Mouse (Mus musculus) CH12.LX (cell line): ENCODE data around the gene 2010300C02Rik. TPM values are rescaled to one million over a fixed set of nuclear protein-coding genes. Genes with fewer than 3 reads are reported as not detected.

Experiments
- DNase-seq: peaks from one replicate; pipeline ENCODE4 v3.0.0-alpha.2; 2013; ENCODE audit errors: extremely low read depth
- H3K27ac ChIP-seq: 2 replicates; pipeline ENCODE4 v1.5.1; 2012; ENCODE audit warnings: low read depth, mild to moderate bottlenecking, control low read depth, moderate library complexity; ENCODE audit not compliant: insufficient read depth
- H3K27me3 ChIP-seq: replicated peaks from 2 replicates; pipeline ENCODE3; 2012; ENCODE audit warnings: inconsistent platforms
- H3K36me3 ChIP-seq, 2 experiments: replicated peaks in 1 of 2; 2 replicates each; pipeline versions ENCODE3 to v1.6.1; 2012; ENCODE audit warnings: inconsistent platforms in 1 of 2, low read length in 1 of 2, mild to moderate bottlenecking in 1 of 2, mixed read lengths in 1 of 2, moderate library complexity in 1 of 2; ENCODE audit not compliant: control insufficient read depth in 1 of 2, insufficient read depth in 1 of 2
- H3K4me1 ChIP-seq, 2 experiments: 2 replicates each; pipeline ENCODE4 v1.6.1; 2012; ENCODE audit warnings: inconsistent platforms in 1 of 2, moderate library complexity in 1 of 2; ENCODE audit not compliant: insufficient read depth in 2 of 2, control insufficient read depth in 1 of 2
- H3K4me2 ChIP-seq: 2 replicates; pipeline ENCODE4 v1.6.1; 2012; ENCODE audit warnings: low read depth, mild to moderate bottlenecking, control low read depth; ENCODE audit not compliant: poor library complexity, insufficient read depth, severe bottlenecking
- H3K4me3 ChIP-seq, 3 experiments: fragments of 150-350 bp in 1 of 3; sonication (generic) in 1 of 3; replicated peaks in 1 of 3; 2 replicates each; pipeline versions ENCODE3 to v1.5.1; 2011 to 2012; ENCODE audit warnings: low read depth in 2 of 3, low read length in 2 of 3, mild to moderate bottlenecking in 2 of 3, moderate library complexity in 2 of 3, control low read depth in 1 of 3, improper control_type of control experiment in 1 of 3, inconsistent platforms in 1 of 3, mixed read lengths in 1 of 3; ENCODE audit not compliant: poor library complexity in 1 of 3
- H3K79me2 ChIP-seq: replicated peaks from 2 replicates; pipeline ENCODE4 v1.6.1; 2012; ENCODE audit warnings: mild to moderate bottlenecking, moderate library complexity; ENCODE audit not compliant: control insufficient read depth, poor library complexity, insufficient read depth, severe bottlenecking; ENCODE audit errors: extremely low read depth
- H3K9ac ChIP-seq: 2 replicates; pipeline ENCODE4 v1.6.1; 2012; ENCODE audit warnings: low read depth, mild to moderate bottlenecking, control low read depth, moderate library complexity; ENCODE audit not compliant: insufficient read depth
- H3K9me3 ChIP-seq: replicated peaks from 2 replicates; pipeline ENCODE3; 2012; ENCODE audit warnings: low read length, inconsistent platforms, mixed read lengths
- BHLHE40 ChIP-seq: IDR thresholded peaks from 2 replicates; pipeline ENCODE4 v1.6.1; 2011; ENCODE audit warnings: mild to moderate bottlenecking, low read depth, low read length, improper control_type of control experiment
- CHD2 ChIP-seq: IDR thresholded peaks from 2 replicates; pipeline ENCODE4 v1.6.1; 2011; ENCODE audit warnings: low read length, improper control_type of control experiment
- CTCF ChIP-seq, 2 experiments: IDR thresholded peaks in 1 of 2; conservative IDR thresholded peaks in 1 of 2; 2 replicates each; pipeline ENCODE4 v1.5.1; 2011 to 2012; ENCODE audit warnings: low read depth in 2 of 2, low read length in 2 of 2, improper control_type of control experiment in 1 of 2, inconsistent platforms in 1 of 2, mild to moderate bottlenecking in 1 of 2, moderate library complexity in 1 of 2
- E2F4 ChIP-seq: IDR thresholded peaks from 2 replicates; pipeline ENCODE4 v1.6.1; 2011; ENCODE audit warnings: low read depth, low read length, improper control_type of control experiment; ENCODE audit not compliant: insufficient replicate concordance
- ELF1 ChIP-seq: IDR thresholded peaks from 2 replicates; pipeline ENCODE4 v1.6.1; 2014; ENCODE audit warnings: low read depth, mild to moderate bottlenecking, inconsistent platforms, low read length, improper control_type of control experiment
- EP300 ChIP-seq: IDR thresholded peaks from 2 replicates; pipeline ENCODE4 v1.6.1; 2011; ENCODE audit warnings: low read length, improper control_type of control experiment
- HCFC1 ChIP-seq: IDR thresholded peaks from 2 replicates; pipeline ENCODE4 v1.6.1; 2012; ENCODE audit warnings: low read depth, mild to moderate bottlenecking, inconsistent platforms, low read length, improper control_type of control experiment
- IRF4 ChIP-seq: IDR thresholded peaks from 2 replicates; pipeline ENCODE4 v1.6.1; 2014; ENCODE audit warnings: low read depth, mild to moderate bottlenecking, inconsistent platforms, low read length, improper control_type of control experiment
- JUN ChIP-seq: IDR thresholded peaks from 2 replicates; pipeline ENCODE4 v1.6.1; 2011; ENCODE audit warnings: low read depth, mild to moderate bottlenecking, low read length, improper control_type of control experiment, moderate library complexity; ENCODE audit not compliant: insufficient read depth
- JUND ChIP-seq: conservative IDR thresholded peaks from 2 replicates; pipeline ENCODE4 v1.6.1; 2011; ENCODE audit warnings: low read depth, low read length, improper control_type of control experiment
- MEF2A ChIP-seq: IDR thresholded peaks from 2 replicates; pipeline ENCODE4 v1.6.1; 2014; ENCODE audit warnings: low read depth, mild to moderate bottlenecking, inconsistent platforms, low read length, improper control_type of control experiment, borderline replicate concordance
- MXI1 ChIP-seq: IDR thresholded peaks from 2 replicates; pipeline ENCODE4 v1.6.1; 2011; ENCODE audit warnings: mild to moderate bottlenecking, low read depth, low read length, improper control_type of control experiment
- PAX5 ChIP-seq: IDR thresholded peaks from 2 replicates; pipeline ENCODE4 v1.6.1; 2012; ENCODE audit warnings: low read length, inconsistent platforms, mixed read lengths
- POLR2AphosphoS2 ChIP-seq: IDR thresholded peaks from 2 replicates; pipeline ENCODE4 v1.6.1; 2011; ENCODE audit warnings: low read depth, low read length, improper control_type of control experiment
- RAD21 ChIP-seq: IDR thresholded peaks from 2 replicates; pipeline ENCODE4 v1.6.1; 2011; ENCODE audit warnings: low read depth, mild to moderate bottlenecking, low read length, improper control_type of control experiment, moderate library complexity
- RCOR1 ChIP-seq: conservative IDR thresholded peaks from 2 replicates; pipeline ENCODE4 v1.6.1; 2012; ENCODE audit warnings: low read depth, mild to moderate bottlenecking, inconsistent platforms, low read length, improper control_type of control experiment
- SIN3A ChIP-seq: IDR thresholded peaks from 2 replicates; pipeline ENCODE4 v1.6.1; 2012; ENCODE audit warnings: low read length, improper control_type of control experiment, inconsistent platforms
- SMC3 ChIP-seq: IDR thresholded peaks from 2 replicates; pipeline ENCODE4 v1.6.1; 2011; ENCODE audit warnings: low read depth, low read length, improper control_type of control experiment
- USF1 ChIP-seq: IDR thresholded peaks from 2 replicates; pipeline ENCODE4 v1.6.1; 2014; ENCODE audit warnings: low read depth, mild to moderate bottlenecking, inconsistent platforms, low read length, improper control_type of control experiment
- USF2 ChIP-seq: conservative IDR thresholded peaks from 2 replicates; pipeline ENCODE4 v1.6.1; 2011; ENCODE audit warnings: low read depth, low read length, improper control_type of control experiment
- ZKSCAN1 ChIP-seq: IDR thresholded peaks from 2 replicates; pipeline ENCODE4 v1.6.1; 2012; ENCODE audit warnings: low read depth, inconsistent platforms, low read length, improper control_type of control experiment, borderline replicate concordance
- dilution Hi-C: fragments of 300-500 bp; cut with MboI; formaldehyde crosslinking; loops from 2 replicates; pipeline ENCODE4 v1.14.3; 2020; ENCODE audit warnings: low sequenced_read_pairs; ENCODE audit not compliant: extremely low pct_unique_long_range_greater_than_20kb, extremely low pct_ligation_motif_present
- in situ Hi-C: fragments of 300-500 bp; cut with MboI; formaldehyde crosslinking; loops from 3 replicates; pipeline ENCODE4 v1.14.3; 2019; ENCODE audit warnings: low sequenced_read_pairs, low pct_ligation_motif_present, low pct_unique_long_range_greater_than_20kb, mixed read lengths
- polyA plus RNA-seq: library from polyadenylated mRNA; unstranded; fragments of >175 nt; gene quantifications from 2 replicates; pipeline ENCODE4 v1.2.1, GENCODE M21; 2012; ENCODE audit warnings: low read depth; ENCODE audit not compliant: insufficient read length
- total RNA-seq, 2 experiments: library from RNA; depleted of rRNA; stranded (reverse); fragments of 300-350 nt in 1 of 2; fragments of >200 nt in 1 of 2; gene quantifications; 2 replicates each; pipeline ENCODE4 v1.2.3; 2012 to 2014

The 2010300C02Rik gene
- total and polyA plus RNA-seq, 3 experiments = 0.08 to 0.25 (median 0.09) TPM

GRCm38 (mm10) chr1:37691179-37691578, 28.7 kb downstream of the 2010300C02Rik start:
- H3K9ac ChIP-seq = no peak overlapping the region
- H3K9me3 ChIP-seq = no peaks in the 10 kb centered on the region
- dilution Hi-C loops = no loop called here
- H3K27me3 ChIP-seq = peaks cover 34% of the 10 kb centered on the region
- no peaks in the 10 kb centered on the region for H3K79me2 ChIP-seq
- no peak overlapping the region for H3K4me2 ChIP-seq
- DNase-seq = peak; percentile 5
- no peak for TF ChIP-seq RCOR1
- no peak for TF ChIP-seq IRF4
- TF ChIP-seq JUND = no peak
- no peak for TF ChIP-seq MXI1
- TF ChIP-seq POLR2AphosphoS2 = no peak
- TF ChIP-seq EP300 = no peak
- TF ChIP-seq USF2 = no peak
- no peak for TF ChIP-seq ELF1
- TF ChIP-seq ZKSCAN1 = no peak
- no peak for TF ChIP-seq CTCF (conservative IDR thresholded peaks at IDR 0.05 in 1 of 2, IDR thresholded peaks at IDR 0.05 in 1 of 2; ENCODE audit: low read depth in 2 of 2, low read length in 2 of 2)
- no peak for TF ChIP-seq SIN3A
- no peak for TF ChIP-seq JUN
- no peak for TF ChIP-seq USF1
- no peak for TF ChIP-seq PAX5
- TF ChIP-seq MEF2A = no peak
- TF ChIP-seq CHD2 = no peak
- TF ChIP-seq, all 38 proteins: peak for 0
- in situ Hi-C loops = no loop called here
- H3K4me3 ChIP-seq = no peak overlapping the region
- no peak overlapping the region for H3K27ac ChIP-seq
- H3K36me3 ChIP-seq = no peaks in the 10 kb centered on the region
- no peaks in the 10 kb centered on the region for H3K4me1 ChIP-seq

GRCm38 (mm10) chr1:37690665-37691064, 29.2 kb downstream of the 2010300C02Rik start:
- Histone ChIP-seq H3K9me3 (no peaks in the 10 kb centered on the region), H3K36me3 (no peaks in the 10 kb centered on the region), H3K27me3 (peaks cover 34% of the 10 kb centered on the region), H3K4me1 (no peaks in the 10 kb centered on the region), H3K4me3 (no peak overlapping the region), H3K4me2 (no peak overlapping the region), H3K27ac (no peak overlapping the region), H3K9ac (no peak overlapping the region), H3K79me2 (no peaks in the 10 kb centered on the region)
- DNase-seq = peak; percentile 31
- no peak for TF ChIP-seq JUND
- peak; percentile 9 to 56; a peak in 2 of 4 replicates for TF ChIP-seq CTCF (conservative IDR thresholded peaks at IDR 0.05 in 1 of 2, IDR thresholded peaks at IDR 0.05 in 1 of 2; ENCODE audit: low read depth in 2 of 2, low read length in 2 of 2)
- TF ChIP-seq E2F4 = no peak
- TF ChIP-seq BHLHE40 = peak; percentile 42; the same call in 1 of the 2 replicates
- peak; percentile 63 for TF ChIP-seq RAD21
- TF ChIP-seq SMC3 = peak; percentile 30; the same call in 1 of the 2 replicates
- TF ChIP-seq HCFC1 = no peak
- dilution Hi-C loops (no loop called here), in situ Hi-C loops (no loop called here)
